Mouse (Mus musculus): ENCODE measurements around the gene Nr2c2ap. TPM values are rescaled to one million over a fixed set of nuclear protein-coding genes. Genes with fewer than 3 reads are reported as not detected.

The Nr2c2ap gene
- polyA plus RNA-seq (2012; ENCODE audit: insufficient read depth, insufficient read length, missing spikeins): 8.6 and 12.9 TPM in 2 replicates

DNA sequence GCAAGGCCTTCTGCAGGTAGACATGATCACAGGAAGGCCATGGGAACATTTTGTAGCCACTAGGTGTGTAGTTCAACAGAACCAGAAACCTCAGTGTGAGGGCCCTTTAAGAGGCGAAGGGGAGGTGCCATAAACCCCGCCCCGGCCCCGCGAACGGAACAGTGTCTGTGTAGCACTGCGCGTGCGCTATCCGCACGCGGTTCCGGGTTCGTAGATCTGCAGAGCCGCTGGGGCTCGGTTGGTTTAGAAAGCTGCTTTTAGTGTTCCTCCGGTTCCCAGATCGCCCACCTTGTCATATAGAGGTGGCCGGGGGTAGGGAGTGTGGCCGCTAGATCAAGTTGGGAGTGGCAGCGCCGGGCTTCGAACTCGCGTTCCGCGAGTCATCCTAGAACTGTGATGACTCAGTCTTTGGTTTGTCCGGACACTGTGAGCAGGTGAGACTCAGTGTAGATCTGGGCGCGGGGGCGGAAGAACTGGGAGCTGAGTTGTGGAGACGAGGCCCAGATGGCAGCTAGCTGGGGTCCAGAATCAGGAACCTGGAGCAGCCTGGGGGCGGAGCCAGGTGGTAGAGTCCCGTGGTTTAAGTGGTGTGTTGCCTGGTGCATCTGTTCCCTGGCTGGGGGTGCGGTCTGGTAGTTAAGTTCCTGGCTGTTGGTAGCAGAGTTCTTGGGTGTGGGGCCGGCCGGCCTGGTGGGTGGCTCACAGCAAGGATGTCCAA lies at the start of gene Nr2c2ap:
Nr2c2ap (plus strand) TSS at position 168 of the 718 bp plus-strand sequence.
- peak within 1 kb of the TSS; percentile 46 for H3K27ac ChIP-seq (replicated peaks; ENCODE audit: low read depth, low read length)
- H3K4me1 ChIP-seq (ENCODE audit: control insufficient read depth, insufficient read depth, insufficient read length, low read length): peaks cover 13% of the 10 kb centered on the region
- peak within 1 kb of the TSS; percentile 70 for H3K4me3 ChIP-seq (ENCODE audit: insufficient read depth, low read depth, low read length)

- H3K4me3 ChIP-seq (ENCODE audit: insufficient read depth, low read depth, low read length): no peak overlapping the region
Measured at GRCm38 (mm10) chr8:70081976-70082375, 49.2 kb upstream of the Nr2c2ap start.

GRCm38 (mm10) chr8:70083285-70083684 lies 47.8 kb upstream of the Nr2c2ap start, which contains the start of gene Hapln4:
Gene Hapln4, plus strand, starts transcription at chr8:70083457.
- no peak within 1 kb of the TSS for H3K27ac ChIP-seq (replicated peaks; ENCODE audit: low read depth, low read length)
- H3K4me3 ChIP-seq (ENCODE audit: insufficient read depth, low read depth, low read length): peak within 1 kb of the TSS; percentile 50
- H3K4me1 ChIP-seq (ENCODE audit: control insufficient read depth, insufficient read depth, insufficient read length, low read length): no peaks in the 10 kb centered on the region

More at GRCm38 (mm10) chr8:70081976-70082375, 49.2 kb upstream of the Nr2c2ap start:
- no peaks in the 10 kb centered on the region for H3K4me1 ChIP-seq (ENCODE audit: control insufficient read depth, insufficient read depth, insufficient read length, low read length)
- no peak overlapping the region for H3K27ac ChIP-seq (replicated peaks; ENCODE audit: low read depth, low read length)

DNA sequence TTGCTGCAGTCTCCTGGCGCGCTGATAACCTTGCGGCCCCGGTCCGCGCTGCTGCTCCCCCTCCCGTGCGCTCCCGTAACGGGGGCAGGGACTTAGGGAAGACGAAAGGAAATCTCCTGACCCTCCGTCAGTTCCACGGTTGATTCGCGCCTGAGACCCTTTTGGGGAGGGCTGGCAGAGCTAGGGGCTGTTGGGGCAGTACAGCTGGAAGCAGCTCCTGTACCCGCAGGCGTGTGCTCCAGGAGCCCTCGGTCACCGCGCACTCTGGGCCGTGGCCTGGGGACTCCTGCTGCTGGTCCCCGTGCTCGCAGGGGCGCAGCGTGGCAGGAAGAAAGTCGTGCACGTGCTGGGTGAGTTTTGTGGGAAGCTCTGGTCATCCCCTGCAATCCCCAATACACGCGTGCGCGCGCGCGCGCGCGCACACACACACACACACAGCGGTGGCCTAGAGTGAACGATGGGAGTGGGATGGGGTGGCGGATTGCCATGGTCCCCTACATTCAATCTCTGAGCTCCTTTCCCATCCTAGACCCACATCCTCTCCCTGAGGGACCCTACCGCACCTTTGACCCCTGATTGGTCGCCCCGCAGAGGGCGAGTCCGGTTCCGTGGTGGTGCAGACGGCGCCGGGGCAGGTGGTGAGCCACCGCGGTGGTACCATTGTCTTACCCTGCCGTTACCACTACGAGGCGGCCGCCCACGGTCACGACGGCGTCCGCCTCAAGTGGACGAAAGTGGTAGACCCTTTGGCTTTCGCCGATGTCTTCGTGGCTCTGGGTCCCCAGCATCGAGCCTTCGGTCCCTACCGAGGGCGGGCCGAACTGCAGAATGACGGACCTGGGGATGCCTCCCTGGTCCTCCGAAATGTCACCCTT lies 46.7 kb upstream of the Nr2c2ap start:
- Histone ChIP-seq H3K4me3 (ENCODE audit: insufficient read depth, low read depth, low read length) (peak overlapping the region; percentile 50), H3K4me1 (ENCODE audit: control insufficient read depth, insufficient read depth, insufficient read length, low read length) (no peaks in the 10 kb centered on the region), H3K27ac (replicated peaks; ENCODE audit: low read depth, low read length) (no peak overlapping the region)

DNA sequence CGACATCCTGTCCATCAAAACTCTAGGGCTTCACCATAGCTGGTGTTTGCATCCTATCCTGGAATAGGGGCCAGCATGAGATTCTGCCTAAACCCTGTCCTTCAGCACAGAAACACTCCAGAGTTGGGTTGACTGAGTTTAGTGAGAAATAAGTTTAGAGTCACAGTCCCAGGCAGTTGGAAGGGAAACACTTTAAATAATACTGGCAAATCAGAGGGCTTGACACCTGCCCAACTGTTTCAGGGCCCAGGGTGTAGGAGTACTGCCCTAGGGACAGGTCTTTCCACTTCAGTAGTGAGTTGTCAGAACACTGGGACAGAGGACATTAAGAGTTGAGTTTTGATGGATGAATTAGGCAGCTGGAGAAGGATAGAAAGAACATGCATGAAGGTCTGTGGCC lies 45.0 kb upstream of the Nr2c2ap start:
- H3K4me1 ChIP-seq (ENCODE audit: control insufficient read depth, insufficient read depth, insufficient read length, low read length): no peaks in the 10 kb centered on the region
- no peak overlapping the region for H3K27ac ChIP-seq (replicated peaks; ENCODE audit: low read depth, low read length)
- H3K4me3 ChIP-seq (ENCODE audit: insufficient read depth, low read depth, low read length): no peak overlapping the region

DNA sequence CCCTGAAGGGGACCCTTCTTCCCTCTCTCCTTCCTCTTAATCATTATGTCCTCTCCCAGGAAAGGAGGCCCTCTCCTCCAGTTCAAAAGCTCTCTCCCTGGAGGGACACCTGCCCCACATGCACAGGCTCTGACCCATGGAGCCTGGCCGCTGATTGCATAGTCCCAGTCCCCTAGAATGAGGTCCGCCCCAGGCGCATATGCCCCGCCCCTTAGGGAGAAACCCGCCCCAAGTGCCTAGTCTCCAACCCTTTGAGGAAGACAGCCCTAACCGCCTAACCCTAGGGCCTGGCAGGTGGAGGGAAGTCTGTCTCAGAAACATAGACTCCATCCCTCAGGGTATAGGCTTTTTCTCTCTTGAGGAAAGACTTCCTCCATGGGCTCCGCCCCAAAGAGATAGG lies 43.9 kb upstream of the Nr2c2ap start:
- Histone ChIP-seq H3K27ac (replicated peaks; ENCODE audit: low read depth, low read length) (no peak overlapping the region), H3K4me1 (ENCODE audit: control insufficient read depth, insufficient read depth, insufficient read length, low read length) (no peaks in the 10 kb centered on the region), H3K4me3 (ENCODE audit: insufficient read depth, low read depth, low read length) (no peak overlapping the region)

DNA sequence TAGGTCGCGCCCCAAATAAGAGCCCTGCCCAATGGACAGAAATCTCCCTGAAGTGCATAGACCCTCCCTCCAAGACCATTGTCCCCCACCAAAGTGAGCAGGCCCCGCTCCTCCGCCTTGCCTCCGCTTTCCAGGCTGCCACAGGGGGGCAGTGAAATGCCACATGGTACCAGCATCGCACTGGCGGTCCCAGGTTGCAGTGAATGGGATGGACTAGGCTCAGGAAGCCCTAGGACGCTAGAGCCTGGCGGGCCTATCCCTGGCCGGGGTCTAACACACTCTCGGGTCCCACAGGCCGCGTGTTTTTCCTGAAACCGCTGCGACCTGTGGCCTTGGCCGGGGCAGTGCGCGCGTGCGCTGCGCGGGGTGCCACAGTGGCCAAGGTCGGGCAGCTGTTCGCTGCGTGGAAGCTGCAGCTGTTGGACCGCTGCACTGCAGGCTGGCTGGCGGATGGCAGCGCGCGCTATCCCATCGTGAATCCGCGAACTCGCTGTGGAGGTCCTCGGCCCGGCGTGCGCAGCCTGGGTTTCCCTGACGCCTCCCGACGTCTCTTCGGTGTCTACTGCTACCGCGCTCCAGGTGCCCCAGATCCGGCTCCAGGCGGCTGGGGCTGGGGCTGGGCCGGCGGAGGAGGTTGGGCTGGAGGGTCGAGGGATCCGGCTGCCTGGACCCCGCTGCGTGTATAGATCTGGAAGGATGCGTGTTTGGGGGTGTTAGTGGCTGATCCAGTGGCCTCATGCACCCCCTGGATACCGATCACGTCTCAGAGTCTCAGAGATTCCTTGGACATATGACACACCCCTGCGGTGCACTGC lies 43.1 kb upstream of the Nr2c2ap start:
- H3K4me3 ChIP-seq (ENCODE audit: insufficient read depth, low read depth, low read length): no peak overlapping the region
- no peaks in the 10 kb centered on the region for H3K4me1 ChIP-seq (ENCODE audit: control insufficient read depth, insufficient read depth, insufficient read length, low read length)
- no peak overlapping the region for H3K27ac ChIP-seq (replicated peaks; ENCODE audit: low read depth, low read length)

GRCm38 (mm10) chr8:70089296-70089960 lies 41.7 kb upstream of the Nr2c2ap start:
- H3K4me3 ChIP-seq (ENCODE audit: insufficient read depth, low read depth, low read length): no peak overlapping the region
- no peak overlapping the region for H3K27ac ChIP-seq (replicated peaks; ENCODE audit: low read depth, low read length)
- no peaks in the 10 kb centered on the region for H3K4me1 ChIP-seq (ENCODE audit: control insufficient read depth, insufficient read depth, insufficient read length, low read length)

GRCm38 (mm10) chr8:70092786-70093185 lies 38.3 kb upstream of the Nr2c2ap start:
- Histone ChIP-seq H3K4me1 (ENCODE audit: control insufficient read depth, insufficient read depth, insufficient read length, low read length) (no peaks in the 10 kb centered on the region), H3K27ac (replicated peaks; ENCODE audit: low read depth, low read length) (no peak overlapping the region), H3K4me3 (ENCODE audit: insufficient read depth, low read depth, low read length) (no peak overlapping the region)

DNA sequence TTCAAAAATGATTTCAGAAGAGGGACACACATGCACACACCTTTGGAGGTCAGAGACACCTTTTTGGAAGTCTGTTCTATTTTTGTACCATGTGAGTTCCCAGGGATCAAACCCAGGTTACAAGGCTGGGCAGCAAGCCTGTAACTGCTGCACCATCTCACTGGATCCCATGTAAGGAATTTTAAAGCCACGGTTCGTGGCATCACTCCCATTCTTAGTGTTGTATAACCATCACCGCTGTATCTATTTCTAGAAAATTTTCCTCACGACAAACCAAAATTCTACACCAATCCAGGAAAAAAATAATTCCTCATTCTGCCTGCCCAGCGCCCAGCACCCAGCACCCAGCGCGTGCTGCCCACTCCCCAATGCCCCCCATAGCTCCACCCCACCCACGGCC lies 31.9 kb upstream of the Nr2c2ap start:
- H3K4me3 ChIP-seq (ENCODE audit: insufficient read depth, low read depth, low read length): no peak overlapping the region
- H3K4me1 ChIP-seq (ENCODE audit: control insufficient read depth, insufficient read depth, insufficient read length, low read length): no peaks in the 10 kb centered on the region
- H3K27ac ChIP-seq (replicated peaks; ENCODE audit: low read depth, low read length): no peak overlapping the region

DNA sequence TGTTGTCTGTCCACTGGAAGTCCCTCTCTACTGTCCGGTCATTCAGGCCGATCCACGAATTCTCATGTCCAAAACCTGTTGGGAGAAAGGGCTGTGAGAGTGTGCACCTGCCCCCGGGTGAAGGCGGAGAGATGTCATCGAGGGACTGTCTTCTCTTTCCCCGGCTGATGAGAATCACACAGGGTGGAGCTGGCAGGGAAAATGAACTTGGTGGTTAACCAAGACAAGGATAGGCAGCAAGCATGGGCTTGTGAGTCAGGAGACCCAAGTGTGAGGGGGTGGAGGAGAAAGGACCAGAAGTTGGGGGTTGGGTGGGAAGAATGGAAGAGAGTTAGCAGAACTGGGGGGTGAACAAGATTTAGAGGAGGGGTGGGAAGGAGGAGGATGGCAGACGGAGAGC lies 30.9 kb upstream of the Nr2c2ap start:
- no peaks in the 10 kb centered on the region for H3K4me1 ChIP-seq (ENCODE audit: control insufficient read depth, insufficient read depth, insufficient read length, low read length)
- H3K4me3 ChIP-seq (ENCODE audit: insufficient read depth, low read depth, low read length): no peak overlapping the region
- H3K27ac ChIP-seq (replicated peaks; ENCODE audit: low read depth, low read length): no peak overlapping the region

DNA sequence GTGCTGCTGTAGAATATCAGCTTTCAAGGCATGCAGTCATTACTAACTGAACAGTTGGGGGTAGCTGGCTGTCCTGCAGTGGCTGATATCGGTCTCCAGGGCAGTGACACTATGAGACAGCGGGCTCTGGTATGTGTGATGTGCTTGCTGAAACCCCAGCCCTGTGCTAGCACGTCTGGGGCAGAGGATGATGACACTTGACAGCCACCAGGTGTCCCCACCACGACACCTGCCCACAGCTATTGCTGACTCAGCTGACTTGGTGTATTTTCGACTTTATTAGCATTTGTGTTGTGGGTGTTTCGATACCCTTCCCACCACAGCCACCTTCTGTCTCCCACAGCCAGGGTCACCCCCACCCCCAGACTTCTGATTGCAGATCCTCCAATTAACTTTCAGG lies 26.6 kb upstream of the Nr2c2ap start:
- no peak overlapping the region for H3K27ac ChIP-seq (replicated peaks; ENCODE audit: low read depth, low read length)
- no peaks in the 10 kb centered on the region for H3K4me1 ChIP-seq (ENCODE audit: control insufficient read depth, insufficient read depth, insufficient read length, low read length)
- H3K4me3 ChIP-seq (ENCODE audit: insufficient read depth, low read depth, low read length): no peak overlapping the region

GRCm38 (mm10) chr8:70104922-70105321 lies 26.2 kb upstream of the Nr2c2ap start:
- Histone ChIP-seq H3K4me1 (ENCODE audit: control insufficient read depth, insufficient read depth, insufficient read length, low read length) (no peaks in the 10 kb centered on the region), H3K4me3 (ENCODE audit: insufficient read depth, low read depth, low read length) (no peak overlapping the region), H3K27ac (replicated peaks; ENCODE audit: low read depth, low read length) (no peak overlapping the region)

DNA sequence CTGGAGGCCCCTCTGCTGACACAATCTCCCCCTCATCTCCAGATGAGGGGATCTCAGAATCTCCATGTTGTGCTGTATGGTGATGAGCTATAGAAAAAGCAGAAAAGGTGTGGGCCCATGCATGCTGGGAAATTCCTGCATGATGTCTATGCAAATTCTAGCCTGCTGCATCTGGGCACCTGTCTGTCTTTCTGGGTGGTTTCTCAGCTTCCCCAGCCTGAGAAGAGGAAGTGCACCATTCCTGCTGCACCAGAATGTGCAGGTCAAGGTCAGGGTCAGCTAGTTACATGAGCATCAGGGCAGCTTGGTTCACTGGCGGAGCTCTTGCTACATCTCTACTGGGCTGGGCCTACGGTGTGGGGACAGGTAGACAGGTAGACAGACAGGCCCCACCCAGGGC lies 20.7 kb upstream of the Nr2c2ap start:
- H3K27ac ChIP-seq (replicated peaks; ENCODE audit: low read depth, low read length): no peak overlapping the region
- no peaks in the 10 kb centered on the region; the same call in 1 of the 2 replicates for H3K4me1 ChIP-seq (ENCODE audit: control insufficient read depth, insufficient read depth, insufficient read length, low read length)
- no peak overlapping the region for H3K4me3 ChIP-seq (ENCODE audit: insufficient read depth, low read depth, low read length)
